Mouse (Mus musculus) liver, adult 2 months (tissue): Measurements from ENCODE around the gene Gm21974.

ENCODE experiments used
- CTCF ChIP-seq: fragments of 200-500 bp; IDR thresholded peaks from 2 replicates; pipeline ENCODE4 v1.5.1; 2011; ENCODE audit warnings: low read depth, low read length, control low read depth
- POLR2A ChIP-seq: fragments of 200-500 bp; IDR thresholded peaks from 2 replicates; pipeline ENCODE4 v1.6.1; 2011; ENCODE audit warnings: low read length, control low read depth; ENCODE audit not compliant: insufficient read depth; ENCODE audit errors: extremely low read depth

DNA sequence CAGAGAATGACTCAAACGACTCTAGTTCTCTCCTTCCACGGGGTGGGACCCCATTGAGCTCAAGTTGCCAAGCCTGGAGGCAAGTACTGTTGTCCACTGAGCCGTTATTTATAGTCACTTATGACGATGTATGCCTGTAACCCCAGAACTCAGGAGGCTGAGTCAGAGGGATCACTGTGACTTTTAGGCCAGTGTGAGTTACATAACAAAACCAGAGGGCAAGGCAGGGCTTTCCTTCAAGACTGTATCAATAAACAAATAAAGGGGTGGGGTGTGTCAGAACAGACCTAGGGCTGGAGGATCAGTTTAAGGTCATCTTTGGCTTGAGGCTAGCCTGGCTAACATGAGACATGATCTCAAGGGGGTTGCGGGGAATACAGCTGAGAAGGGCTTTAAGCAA is 44.3 kb downstream of the Gm21974 start:
- TF ChIP-seq CTCF (no peak), POLR2A (no peak)
